Mouse (Mus musculus) forebrain, embryonic 12.5 days (tissue): ENCODE measurements around the gene Myog. TPM values are rescaled to one million over a fixed set of nuclear protein-coding genes. Genes with fewer than 3 reads are reported as not detected.

Experiments
- ATAC-seq: fragments of 200-750 bp; cut with Nextera tagmentation; 2 replicates; pipeline ENCODE4 v1.8.0; 2017; ENCODE audit warnings: moderate TSS enrichment; ENCODE audit not compliant: low FRiP score
- H3K27ac ChIP-seq: fragments of 300-500 bp; sonication (generic); 2 replicates; pipeline ENCODE4 v1.5.1; 2016; ENCODE audit warnings: mild to moderate bottlenecking
- H3K27me3 ChIP-seq: fragments of 300-500 bp; sonication (generic); 2 replicates; pipeline ENCODE4 v1.6.1; 2016; ENCODE audit warnings: mild to moderate bottlenecking
- H3K36me3 ChIP-seq: fragments of 300-500 bp; sonication (generic); replicated peaks from 2 replicates; pipeline ENCODE4 v1.6.1; 2016; ENCODE audit warnings: mild to moderate bottlenecking
- H3K4me1 ChIP-seq: fragments of 300-500 bp; sonication (generic); 2 replicates; pipeline ENCODE4 v1.6.1; 2016
- H3K4me2 ChIP-seq: fragments of 300-500 bp; sonication (generic); 2 replicates; pipeline ENCODE4 v1.6.1; 2016; ENCODE audit warnings: mild to moderate bottlenecking, moderate library complexity
- H3K4me3 ChIP-seq: fragments of 300-500 bp; sonication (generic); replicated peaks from 2 replicates; pipeline ENCODE4 v1.5.1; 2016; ENCODE audit warnings: mild to moderate bottlenecking
- H3K9ac ChIP-seq: fragments of 300-500 bp; sonication (generic); 2 replicates; pipeline ENCODE4 v1.6.1; 2016; ENCODE audit warnings: mild to moderate bottlenecking
- H3K9me3 ChIP-seq: fragments of 300-500 bp; sonication (generic); 2 replicates; pipeline ENCODE4 v1.6.1; 2016
- WGBS: fragments of 180-500 bp; shearing (Covaris S2); methylation state at CpG from one replicate; pipeline ENCODE4 v1.1.7; 2016; 5-methylcytosine and 5-hydroxymethylcytosine counted together
- polyA plus RNA-seq: library from polyadenylated mRNA; unstranded; fragments of >200 nt; fragmentation: Nextera tagmentation; extraction: Ambion mirVana; gene quantifications from 2 replicates; pipeline ENCODE4 v1.2.1, GENCODE M21; 2016

The Myog gene
- polyA plus RNA-seq, 1 experiment from 2014 or later: 1.2 TPM

- ATAC-seq: no peak
Measured at GRCm38 (mm10) chr1:134310729-134311128, 20.9 kb downstream of the Myog start.

GRCm38 (mm10) chr1:134311760-134312159 is 22.0 kb downstream of the Myog start:
- 89% methylated on average over 7 of the region's 7 CpGs for WGBS
- Histone ChIP-seq H3K4me1 (no peaks in the 10 kb centered on the region), H3K36me3 (no peaks in the 10 kb centered on the region), H3K4me2 (no peak overlapping the region), H3K4me3 (no peak overlapping the region), H3K27ac (no peak overlapping the region), H3K27me3 (no peaks in the 10 kb centered on the region), H3K9me3 (no peaks in the 10 kb centered on the region), H3K9ac (no peak overlapping the region)
- no peak for ATAC-seq

More at GRCm38 (mm10) chr1:134310729-134311128, 20.9 kb downstream of the Myog start:
- no peak overlapping the region for H3K27ac ChIP-seq
- no peaks in the 10 kb centered on the region for H3K9me3 ChIP-seq
- peaks cover 4% of the 10 kb centered on the region; the same call in 1 of the 2 replicates for H3K4me1 ChIP-seq
- H3K27me3 ChIP-seq: no peaks in the 10 kb centered on the region
- 100% methylated on average over 3 of the region's 3 CpGs for WGBS
- H3K4me3 ChIP-seq: no peak overlapping the region
- H3K36me3 ChIP-seq: no peaks in the 10 kb centered on the region
- no peak overlapping the region for H3K9ac ChIP-seq
- H3K4me2 ChIP-seq: no peak overlapping the region

GRCm38 (mm10) chr1:134315181-134315580 is 25.4 kb downstream of the Myog start:
- Histone ChIP-seq H3K9me3 (no peaks in the 10 kb centered on the region), H3K27ac (no peak overlapping the region), H3K36me3 (no peaks in the 10 kb centered on the region), H3K27me3 (no peaks in the 10 kb centered on the region), H3K4me1 (no peaks in the 10 kb centered on the region; the same call in 1 of the 2 replicates), H3K4me3 (no peak overlapping the region), H3K9ac (no peak overlapping the region), H3K4me2 (no peak overlapping the region)
- ATAC-seq: no peak
- WGBS: 83% methylated on average over 5 of the region's 5 CpGs

GRCm38 (mm10) chr1:134316361-134316760 is 26.6 kb downstream of the Myog start:
- no peaks in the 10 kb centered on the region for H3K36me3 ChIP-seq
- H3K4me1 ChIP-seq: peaks cover 12% of the 10 kb centered on the region
- WGBS: 87% methylated on average over 9 of the region's 9 CpGs
- ATAC-seq: no peak
- H3K4me2 ChIP-seq: no peak overlapping the region
- H3K27ac ChIP-seq: no peak overlapping the region
- H3K9ac ChIP-seq: no peak overlapping the region
- H3K9me3 ChIP-seq: no peaks in the 10 kb centered on the region
- H3K4me3 ChIP-seq: no peak overlapping the region
- no peaks in the 10 kb centered on the region for H3K27me3 ChIP-seq

- Histone ChIP-seq H3K9me3 (no peaks in the 10 kb centered on the region), H3K27ac (no peak overlapping the region), H3K27me3 (no peaks in the 10 kb centered on the region), H3K36me3 (no peaks in the 10 kb centered on the region), H3K4me1 (peaks cover 13% of the 10 kb centered on the region), H3K4me3 (no peak overlapping the region), H3K4me2 (no peak overlapping the region), H3K9ac (no peak overlapping the region)
- WGBS: 76% methylated on average over 5 of the region's 5 CpGs
- no peak for ATAC-seq
Measured at GRCm38 (mm10) chr1:134318261-134318660, 28.5 kb downstream of the Myog start.

GRCm38 (mm10) chr1:134320691-134321301 is 31.0 kb downstream of the Myog start:
- no peaks in the 10 kb centered on the region for H3K36me3 ChIP-seq
- no peaks in the 10 kb centered on the region for H3K9me3 ChIP-seq
- H3K27me3 ChIP-seq: no peaks in the 10 kb centered on the region
- H3K27ac ChIP-seq: peak overlapping the region; percentile 61; the same call in 1 of the 2 replicates
- 62% methylated on average over 14 of the region's 14 CpGs for WGBS
- H3K4me3 ChIP-seq: no peak overlapping the region
- H3K4me2 ChIP-seq: no peak overlapping the region
- peaks cover 13% of the 10 kb centered on the region for H3K4me1 ChIP-seq
- no peak overlapping the region for H3K9ac ChIP-seq
- peak; percentile 53 for ATAC-seq

DNA sequence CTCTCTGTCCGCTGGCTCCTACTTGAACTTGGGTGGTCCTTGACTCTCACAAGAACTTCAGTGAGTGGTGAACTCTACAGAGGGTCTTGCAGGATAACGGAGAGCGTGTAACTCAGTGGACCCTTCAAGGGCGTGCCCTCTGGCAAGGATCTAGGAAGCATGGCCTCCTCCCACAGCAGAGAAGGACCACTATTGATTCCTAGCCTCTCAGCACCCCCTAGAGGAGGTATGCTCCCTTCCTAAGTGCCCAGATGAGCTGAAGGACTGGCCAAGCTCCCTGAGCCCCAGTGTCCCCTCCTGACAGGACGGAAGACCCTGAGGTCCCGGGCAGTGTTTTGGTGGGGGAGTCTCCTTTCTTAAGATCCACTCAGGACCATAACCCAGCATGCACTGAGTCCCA is 32.8 kb downstream of the Myog start:
- H3K9me3 ChIP-seq: no peaks in the 10 kb centered on the region
- no peak overlapping the region for H3K9ac ChIP-seq
- H3K4me2 ChIP-seq: no peak overlapping the region
- no peaks in the 10 kb centered on the region for H3K36me3 ChIP-seq
- no peak overlapping the region for H3K27ac ChIP-seq
- H3K4me1 ChIP-seq: peaks cover 13% of the 10 kb centered on the region
- H3K4me3 ChIP-seq: no peak overlapping the region
- 89% methylated on average over 6 of the region's 6 CpGs for WGBS
- H3K27me3 ChIP-seq: no peaks in the 10 kb centered on the region
- no peak for ATAC-seq

GRCm38 (mm10) chr1:134326841-134327346 is 37.1 kb downstream of the Myog start:
- H3K27me3 ChIP-seq: no peaks in the 10 kb centered on the region
- no peak overlapping the region for H3K4me3 ChIP-seq
- H3K9me3 ChIP-seq: no peaks in the 10 kb centered on the region
- H3K4me1 ChIP-seq: no peaks in the 10 kb centered on the region
- WGBS: 91% methylated on average over 12 of the region's 12 CpGs
- H3K9ac ChIP-seq: no peak overlapping the region
- H3K4me2 ChIP-seq: no peak overlapping the region
- no peak for ATAC-seq
- H3K27ac ChIP-seq: no peak overlapping the region
- no peaks in the 10 kb centered on the region for H3K36me3 ChIP-seq

GRCm38 (mm10) chr1:134331879-134332635 is 42.3 kb downstream of the Myog start:
- Histone ChIP-seq H3K9me3 (no peaks in the 10 kb centered on the region), H3K4me2 (no peak overlapping the region), H3K9ac (no peak overlapping the region), H3K36me3 (no peaks in the 10 kb centered on the region), H3K27me3 (no peaks in the 10 kb centered on the region; the same call in 1 of the 2 replicates), H3K4me1 (0 out of 2 replicates have a peak, but pooled peaks cover 7% of the 10 kb centered on the region), H3K4me3 (no peak overlapping the region), H3K27ac (no peak overlapping the region)
- no peak; the same call in 1 of the 2 replicates for ATAC-seq
- 62% methylated on average over 20 of the region's 20 CpGs for WGBS

- WGBS: 61% methylated on average over 12 of the region's 13 CpGs
- H3K27ac ChIP-seq: no peak within 1 kb of the TSS
- 0 out of 2 replicates have a peak, but pooled peaks cover 7% of the 10 kb centered on the region for H3K4me1 ChIP-seq
- H3K36me3 ChIP-seq: no peaks in the 10 kb centered on the region
- H3K9me3 ChIP-seq: no peaks in the 10 kb centered on the region
- ATAC-seq: no peak
- H3K27me3 ChIP-seq: no peaks in the 10 kb centered on the region; the same call in 1 of the 2 replicates
- H3K4me3 ChIP-seq: no peak within 1 kb of the TSS
- no peak within 1 kb of the TSS for H3K4me2 ChIP-seq
- H3K9ac ChIP-seq: no peak within 1 kb of the TSS
Measured at GRCm38 (mm10) chr1:134332770-134333271, 43.0 kb downstream of the Myog start, which contains the start of gene Ppfia4. Ppfia4 (minus strand) TSS chr1:134332928.

DNA sequence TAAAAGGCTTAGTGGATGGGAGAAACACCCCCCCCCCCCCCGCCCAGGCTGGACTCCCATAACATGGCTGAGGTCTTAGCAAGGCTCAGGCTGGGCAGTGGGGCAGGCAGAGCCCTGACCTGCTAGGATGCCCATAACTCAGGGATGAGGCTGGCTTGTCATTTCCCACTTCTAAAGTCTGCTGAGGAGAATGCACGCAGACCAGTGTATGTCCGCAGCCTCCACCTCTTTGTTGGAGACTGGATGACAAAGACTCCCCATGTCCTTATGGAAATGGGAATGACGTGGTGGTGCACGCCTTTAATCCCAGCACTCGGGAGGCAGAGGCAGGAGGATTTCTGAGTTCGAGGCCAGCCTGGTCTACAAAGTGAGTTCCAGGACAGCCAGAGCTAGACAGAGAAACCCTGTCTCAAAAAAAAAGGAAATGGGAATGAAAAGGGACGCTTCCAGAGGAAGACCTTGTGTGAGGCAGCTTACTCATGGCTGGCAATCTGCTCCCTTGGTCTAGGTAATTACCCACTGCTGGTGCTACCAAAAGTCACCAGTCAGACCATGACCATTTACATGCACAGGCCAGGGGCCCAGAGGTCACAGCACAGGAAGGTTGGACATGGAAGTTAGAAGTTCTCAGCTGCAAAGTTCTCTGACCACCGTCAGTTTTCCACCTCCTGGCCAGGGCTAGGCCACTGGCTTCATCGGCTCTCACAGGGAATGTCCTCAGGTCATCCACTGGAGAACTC is 43.8 kb downstream of the Myog start:
- H3K4me3 ChIP-seq: no peak overlapping the region
- WGBS: 79% methylated on average over 10 of the region's 10 CpGs

More for the DNA sequence above, 43.8 kb downstream of the Myog start:
- H3K36me3 ChIP-seq: no peaks in the 10 kb centered on the region
- H3K4me2 ChIP-seq: no peak overlapping the region
- no peak overlapping the region for H3K9ac ChIP-seq
- H3K4me1 ChIP-seq: 0 out of 2 replicates have a peak, but pooled peaks cover 7% of the 10 kb centered on the region
- no peaks in the 10 kb centered on the region for H3K9me3 ChIP-seq
- H3K27me3 ChIP-seq: no peaks in the 10 kb centered on the region; the same call in 1 of the 2 replicates
- no peak overlapping the region for H3K27ac ChIP-seq
- no peak for ATAC-seq
